Mouse (Mus musculus) neutrophil, adult 65 days (primary cell): ENCODE measurements around the gene Vps35l. TPM values are rescaled to one million over a fixed set of nuclear protein-coding genes. Genes with fewer than 3 reads are reported as not detected.

Source experiments
- total RNA-seq: library from RNA; stranded (reverse); gene quantifications from 2 replicates; pipeline ENCODE4 v1.2.4, GENCODE M21; 2023

Gene Vps35l
- 51.1 and 54.0 TPM in 2 replicates for total RNA-seq

GRCm38 (mm10) chr7:118739975-118740531 is at the start of gene Vps35l:
TSS of gene Vps35l (plus strand) at chr7:118740226.

GRCm38 (mm10) chr7:118705101-118705961 is 34.7 kb upstream of the Vps35l start, which contains the start of gene Gde1:
TSS of gene Gde1 (minus strand) at chr7:118705778.

GRCm38 (mm10) chr7:118712228-118713173 is 27.5 kb upstream of the Vps35l start, which contains the start of gene Ccp110:
TSS of gene Ccp110 (plus strand) at chr7:118712552.

GRCm38 (mm10) chr7:118855171-118855876 is 115.3 kb downstream of the Vps35l start, which contains the start of gene Iqck:
TSS of gene Iqck (plus strand) at chr7:118855752.

GRCm38 (mm10) chr7:118855877-118856304 is 115.9 kb downstream of the Vps35l start, which contains the start of gene Knop1:
TSS of gene Knop1 (minus strand) at chr7:118856254.

Other genes starting within 250 kb of the Vps35l start
- 33.8 and 38.4 TPM in 2 replicates for gene Itpripl2, start 248.3 kb upstream of the Vps35l start, total RNA-seq
- 5.3 and 10.2 TPM in 2 replicates for gene Coq7, start 206.9 kb upstream of the Vps35l start, total RNA-seq
- 0.57 and 0.85 TPM in 2 replicates for gene Tmc7, start 155.5 kb upstream of the Vps35l start, total RNA-seq
- gene Tmc5, start 142.9 kb upstream of the Vps35l start, total RNA-seq: not detected in 2 replicates
- 49.9 and 53.1 TPM in 2 replicates for gene Gde1, start 34.4 kb upstream of the Vps35l start, total RNA-seq
- gene Ccp110, start 27.7 kb upstream of the Vps35l start, total RNA-seq: 7.3 and 9.2 TPM in 2 replicates
- gene Iqck, start 115.5 kb downstream of the Vps35l start, total RNA-seq: 0.34 and 0.57 TPM in 2 replicates
- gene Knop1, start 116.0 kb downstream of the Vps35l start, total RNA-seq: 5.6 and 6.8 TPM in 2 replicates